Mouse (Mus musculus) neural tube, embryonic 14.5 days (tissue): Measurements from ENCODE around the gene Trim31. TPM values are rescaled to one million over a fixed set of nuclear protein-coding genes. Genes with fewer than 3 reads are reported as not detected.

Source experiments
- ATAC-seq: fragments of 200-750 bp; cut with Nextera tagmentation; 2 replicates; pipeline ENCODE4 v1.8.0; 2017; ENCODE audit warnings: low read depth, mild to moderate bottlenecking, moderate TSS enrichment, moderate library complexity
- H3K27ac ChIP-seq: fragments of 300-500 bp; sonication (generic); 2 replicates; pipeline ENCODE4 v1.5.1; 2014; ENCODE audit warnings: low read depth, mild to moderate bottlenecking, control low read depth, low read length, moderate library complexity, mixed read lengths
- H3K27me3 ChIP-seq: fragments of 300-500 bp; sonication (generic); 2 replicates; pipeline ENCODE4 v1.6.1; 2014; ENCODE audit warnings: low read length; ENCODE audit not compliant: control insufficient read depth, insufficient read depth
- H3K36me3 ChIP-seq: fragments of 300-500 bp; sonication (generic); 2 replicates; pipeline ENCODE4 v1.6.1; 2014; ENCODE audit warnings: low read length, mixed read lengths; ENCODE audit not compliant: control insufficient read depth, insufficient read depth
- H3K4me1 ChIP-seq: fragments of 300-500 bp; sonication (generic); 2 replicates; pipeline ENCODE4 v1.6.1; 2014; ENCODE audit warnings: low read length; ENCODE audit not compliant: control insufficient read depth, insufficient read depth
- H3K4me2 ChIP-seq: fragments of 300-500 bp; sonication (generic); 2 replicates; pipeline ENCODE4 v1.6.1; 2014; ENCODE audit warnings: mild to moderate bottlenecking, low read depth, low read length, control low read depth
- H3K4me3 ChIP-seq: fragments of 300-500 bp; sonication (generic); 2 replicates; pipeline ENCODE4 v1.5.1; 2014; ENCODE audit warnings: low read depth, low read length, control low read depth, mixed read lengths
- H3K9ac ChIP-seq: fragments of 300-500 bp; sonication (generic); replicated peaks from 2 replicates; pipeline ENCODE4 v1.6.1; 2014; ENCODE audit warnings: low read depth, mild to moderate bottlenecking, control low read depth, low read length, mixed read lengths
- H3K9me3 ChIP-seq: fragments of 300-500 bp; sonication (generic); 2 replicates; pipeline ENCODE4 v1.6.1; 2016; ENCODE audit warnings: low read length; ENCODE audit not compliant: control insufficient read depth
- WGBS: fragments of 180-500 bp; shearing (Covaris S2); extraction: QIAGEN DNeasy Blood & Tissue Kit; methylation state at CpG from one replicate; pipeline ENCODE4 v1.1.7; 2014; 5-methylcytosine and 5-hydroxymethylcytosine counted together
- polyA plus RNA-seq: library from polyadenylated mRNA; unstranded; fragments of >200 nt; fragmentation: Nextera tagmentation; extraction: Ambion mirVana; gene quantifications from 2 replicates; pipeline ENCODE4 v1.2.1, GENCODE M21; 2014

Gene Trim31
- polyA plus RNA-seq, 1 experiment from 2014 or later, result not detected

- Histone ChIP-seq H3K9me3 (no peaks in the 10 kb centered on the region), H3K9ac (no peak overlapping the region), H3K4me1 (no peaks in the 10 kb centered on the region), H3K4me2 (no peak overlapping the region), H3K4me3 (no peak overlapping the region), H3K27me3 (no peaks in the 10 kb centered on the region), H3K27ac (no peak overlapping the region), H3K36me3 (no peaks in the 10 kb centered on the region)
- no peak for ATAC-seq
- WGBS, result 49% methylated on average over 6 of the region's 6 CpGs
Observed at GRCm38 (mm10) chr17:36930233-36930632, 32.3 kb downstream of the Trim31 start.

- ATAC-seq, result no peak
- H3K4me2 ChIP-seq, result no peak overlapping the region
- WGBS, result 89% methylated on average over 4 of the region's 4 CpGs
- no peak overlapping the region for H3K4me3 ChIP-seq
- H3K27ac ChIP-seq, result no peak overlapping the region
- H3K4me1 ChIP-seq, result no peaks in the 10 kb centered on the region
- no peak overlapping the region for H3K9ac ChIP-seq
- no peaks in the 10 kb centered on the region for H3K9me3 ChIP-seq
- no peaks in the 10 kb centered on the region for H3K36me3 ChIP-seq
- no peaks in the 10 kb centered on the region for H3K27me3 ChIP-seq
Observed at GRCm38 (mm10) chr17:36931130-36931529, 33.2 kb downstream of the Trim31 start.

- no peak for ATAC-seq
- Histone ChIP-seq H3K27me3 (no peaks in the 10 kb centered on the region), H3K9me3 (no peaks in the 10 kb centered on the region), H3K9ac (no peak overlapping the region), H3K4me3 (no peak overlapping the region), H3K27ac (no peak overlapping the region), H3K4me2 (no peak overlapping the region), H3K36me3 (no peaks in the 10 kb centered on the region), H3K4me1 (no peaks in the 10 kb centered on the region)
- WGBS, result 78% methylated on average over 2 of the region's 2 CpGs
Observed at GRCm38 (mm10) chr17:36931806-36932205, 33.9 kb downstream of the Trim31 start.

GRCm38 (mm10) chr17:36938056-36938455 is 40.1 kb downstream of the Trim31 start:
- no peak overlapping the region for H3K9ac ChIP-seq
- no peaks in the 10 kb centered on the region for H3K9me3 ChIP-seq
- H3K27me3 ChIP-seq, result peaks cover 11% of the 10 kb centered on the region; the same call in 1 of the 2 replicates
- H3K27ac ChIP-seq, result no peak overlapping the region
- ATAC-seq, result no peak
- H3K4me2 ChIP-seq, result no peak overlapping the region
- H3K36me3 ChIP-seq, result no peaks in the 10 kb centered on the region
- no peak overlapping the region for H3K4me3 ChIP-seq
- WGBS, result 86% methylated on average over 2 of the region's 2 CpGs
- no peaks in the 10 kb centered on the region for H3K4me1 ChIP-seq

- Histone ChIP-seq H3K4me1 (peaks cover 8% of the 10 kb centered on the region; the same call in 1 of the 2 replicates), H3K9me3 (no peaks in the 10 kb centered on the region), H3K4me2 (peak overlapping the region; percentile 59), H3K36me3 (no peaks in the 10 kb centered on the region), H3K4me3 (peak overlapping the region; percentile 35), H3K9ac (no peak overlapping the region), H3K27me3 (peaks cover 22% of the 10 kb centered on the region), H3K27ac (no peak overlapping the region)
- ATAC-seq, result no peak
- 60% methylated on average over 10 of the region's 10 CpGs for WGBS
Observed at GRCm38 (mm10) chr17:36942391-36942790, 44.5 kb downstream of the Trim31 start.

GRCm38 (mm10) chr17:36942791-36943471 is 45.0 kb downstream of the Trim31 start, which contains the start of gene Rnf39:
Gene Rnf39, plus strand, starts transcription at chr17:36942918.
- Histone ChIP-seq H3K4me3 (peak within 1 kb of the TSS; percentile 35), H3K9me3 (no peaks in the 10 kb centered on the region), H3K27me3 (peaks cover 22% of the 10 kb centered on the region), H3K27ac (no peak within 1 kb of the TSS), H3K36me3 (no peaks in the 10 kb centered on the region), H3K9ac (peak within 1 kb of the TSS; percentile 44; the same call in 1 of the 2 replicates), H3K4me1 (peaks cover 8% of the 10 kb centered on the region; the same call in 1 of the 2 replicates), H3K4me2 (peak within 1 kb of the TSS; percentile 59)
- 3% methylated on average over 57 of the region's 59 CpGs for WGBS
- ATAC-seq, result 0 out of 2 replicates have a peak, but pooled peaks have one; percentile 5

GRCm38 (mm10) chr17:36943691-36944090 is 45.8 kb downstream of the Trim31 start:
- WGBS, result 12% methylated on average over 5 of the region's 5 CpGs
- peaks cover 6% of the 10 kb centered on the region; the same call in 1 of the 2 replicates for H3K36me3 ChIP-seq
- no peaks in the 10 kb centered on the region for H3K9me3 ChIP-seq
- peaks cover 22% of the 10 kb centered on the region for H3K27me3 ChIP-seq
- H3K9ac ChIP-seq, result no peak overlapping the region
- peaks cover 8% of the 10 kb centered on the region; the same call in 1 of the 2 replicates for H3K4me1 ChIP-seq
- no peak overlapping the region for H3K27ac ChIP-seq
- peak overlapping the region; percentile 59; the same call in 1 of the 2 replicates for H3K4me2 ChIP-seq
- no peak overlapping the region for H3K4me3 ChIP-seq
- ATAC-seq, result no peak

- ATAC-seq, result no peak
- Histone ChIP-seq H3K9me3 (no peaks in the 10 kb centered on the region), H3K36me3 (peaks cover 6% of the 10 kb centered on the region; the same call in 1 of the 2 replicates), H3K4me1 (peaks cover 8% of the 10 kb centered on the region; the same call in 1 of the 2 replicates), H3K9ac (no peak overlapping the region), H3K27ac (no peak overlapping the region), H3K4me2 (no peak overlapping the region), H3K4me3 (no peak overlapping the region), H3K27me3 (peaks cover 22% of the 10 kb centered on the region)
- WGBS, result 5% methylated on average over 9 of the region's 9 CpGs
Observed at GRCm38 (mm10) chr17:36944121-36944775, 46.3 kb downstream of the Trim31 start.
